Mouse (Mus musculus) bone marrow, adult 2 months (tissue): ENCODE results near the gene Pkp4.

Experiments used
- CTCF ChIP-seq: fragments of 200-500 bp; IDR thresholded peaks from 2 replicates; pipeline ENCODE4 v1.5.1; 2011; ENCODE audit warnings: low read length, control low read depth; ENCODE audit not compliant: control insufficient read depth, insufficient read depth
- POLR2A ChIP-seq: fragments of 200-500 bp; IDR thresholded peaks from 2 replicates; pipeline ENCODE4 v1.6.1; 2011; ENCODE audit warnings: low read depth, mild to moderate bottlenecking, control low read depth, low read length, borderline replicate concordance; ENCODE audit not compliant: control insufficient read depth

- TF ChIP-seq CTCF (no peak), POLR2A (no peak)
These were observed 1.6 kb downstream of the Pkp4 start for GRCm38 (mm10) chr2:59162285-59162600.
